Mouse (Mus musculus) heart, adult 18-20 months (tissue): ENCODE results near the gene Lyst. TPM values are rescaled to one million over a fixed set of nuclear protein-coding genes. Genes with fewer than 3 reads are reported as not detected.

Experiments used
- DNase-seq, 2 experiments: peaks; one replicate each; pipeline ENCODE4 v3.0.0; 2021 to 2022; ENCODE audit warnings: mixed read lengths in 1 of 2
- total RNA-seq, 2 experiments: library from RNA; stranded (reverse); gene quantifications; 2 replicates each; pipeline ENCODE4 v1.2.3; 2021

Lyst gene
- total RNA-seq, 2 experiments from 2014 or later, result 6.0 to 9.7 TPM

- DNase-seq, result peak; percentile 90 to 93
These were observed 16.5 kb upstream of the Lyst start for GRCm38 (mm10) chr13:13573572-13574257.

- DNase-seq, result no peak
These were observed 15.8 kb upstream of the Lyst start for GRCm38 (mm10) chr13:13574258-13574870.

GRCm38 (mm10) chr13:13575106-13575505 is 15.1 kb upstream of the Lyst start:
- no peak for DNase-seq

GRCm38 (mm10) chr13:13576469-13577205 is 13.6 kb upstream of the Lyst start:
- no peak for DNase-seq

- no peak for DNase-seq
These were observed 8.2 kb upstream of the Lyst start for GRCm38 (mm10) chr13:13581988-13582387.

GRCm38 (mm10) chr13:13583473-13583872 is 6.7 kb upstream of the Lyst start:
- DNase-seq, result no peak

- DNase-seq, result no peak
These were observed 2.5 kb upstream of the Lyst start for GRCm38 (mm10) chr13:13587653-13588184.

- no peak for DNase-seq
These were observed 1.7 kb upstream of the Lyst start for GRCm38 (mm10) chr13:13588518-13588917.

GRCm38 (mm10) chr13:13589032-13589431 is 1.2 kb upstream of the Lyst start:
- no peak for DNase-seq

- no peak for DNase-seq
These were observed 1.7 kb downstream of the Lyst start for GRCm38 (mm10) chr13:13591892-13592291.

GRCm38 (mm10) chr13:13596424-13597044 is 6.3 kb downstream of the Lyst start:
- DNase-seq, result no peak

- DNase-seq, result no peak
These were observed 7.7 kb downstream of the Lyst start for GRCm38 (mm10) chr13:13597896-13598295.

GRCm38 (mm10) chr13:13601407-13601806 is 11.2 kb downstream of the Lyst start:
- no peak for DNase-seq

GRCm38 (mm10) chr13:13606149-13606548 is 16.0 kb downstream of the Lyst start:
- DNase-seq, result no peak

GRCm38 (mm10) chr13:13608311-13608710 is 18.1 kb downstream of the Lyst start:
- no peak for DNase-seq

- DNase-seq, result no peak
These were observed 19.5 kb downstream of the Lyst start for GRCm38 (mm10) chr13:13609655-13610054.

- DNase-seq, result peak; percentile 25 to 36
These were observed 22.7 kb downstream of the Lyst start for GRCm38 (mm10) chr13:13612882-13613281.

- no peak for DNase-seq
These were observed 24.0 kb downstream of the Lyst start for GRCm38 (mm10) chr13:13614235-13614634.

GRCm38 (mm10) chr13:13621456-13621855 is 31.3 kb downstream of the Lyst start:
- no peak for DNase-seq

- no peak for DNase-seq
These were observed 32.4 kb downstream of the Lyst start for GRCm38 (mm10) chr13:13622565-13622964.

GRCm38 (mm10) chr13:13633746-13634145 is 43.5 kb downstream of the Lyst start:
- DNase-seq, result no peak

GRCm38 (mm10) chr13:13634706-13635105 is 44.5 kb downstream of the Lyst start:
- no peak for DNase-seq

- DNase-seq, result no peak
These were observed 45.0 kb downstream of the Lyst start for GRCm38 (mm10) chr13:13635224-13635623.
